Mouse (Mus musculus): Measurements from ENCODE around the gene Ifna16. TPM values are rescaled to one million over a fixed set of nuclear protein-coding genes. Genes with fewer than 3 reads are reported as not detected.

Gene Ifna16
- polyA plus RNA-seq, 1 experiment from 2014 or later = not detected

DNA sequence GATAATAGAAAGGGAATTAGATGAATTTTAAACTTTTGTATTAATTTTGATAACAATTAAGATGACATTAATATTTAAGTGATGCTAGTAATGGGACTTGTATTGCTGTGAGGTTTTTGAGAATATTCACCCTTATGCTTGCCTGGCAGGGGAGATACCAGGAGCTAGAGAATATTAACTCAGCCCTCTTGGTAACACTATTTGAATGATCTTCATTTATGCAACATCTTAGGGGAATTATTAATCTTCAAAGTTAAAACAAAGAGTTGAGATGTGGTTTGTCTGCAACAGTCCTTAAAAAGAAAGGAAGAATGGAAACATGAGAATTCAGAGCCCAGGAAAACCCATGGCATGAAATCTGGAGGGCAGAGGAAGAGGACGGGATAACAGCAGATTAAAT is 22.6 kb upstream of the Ifna16 start:
- Histone ChIP-seq H3K4me1 (ENCODE audit: control insufficient read depth, insufficient read depth, low read length) (no peaks in the 10 kb centered on the region), H3K27me3 (ENCODE audit: control insufficient read depth, insufficient read depth, low read length) (no peaks in the 10 kb centered on the region), H3K4me2 (ENCODE audit: low read depth) (no peak overlapping the region), H3K27ac (ENCODE audit: low read depth, low read length) (no peak overlapping the region), H3K9me3 (ENCODE audit: control insufficient read depth, low read length) (no peaks in the 10 kb centered on the region), H3K36me3 (ENCODE audit: control insufficient read depth, insufficient read depth, low read length) (no peaks in the 10 kb centered on the region), H3K9ac (ENCODE audit: low read length) (no peak overlapping the region), H3K4me3 (ENCODE audit: low read depth, low read length) (no peak overlapping the region)
- no peak for ATAC-seq (ENCODE audit: insufficient read depth, low FRiP score, low TSS enrichment)
- WGBS = 86% methylated on average over 1 of the region's 1 CpGs
- DNase-seq (ENCODE audit: low spot score) = no peak

DNA sequence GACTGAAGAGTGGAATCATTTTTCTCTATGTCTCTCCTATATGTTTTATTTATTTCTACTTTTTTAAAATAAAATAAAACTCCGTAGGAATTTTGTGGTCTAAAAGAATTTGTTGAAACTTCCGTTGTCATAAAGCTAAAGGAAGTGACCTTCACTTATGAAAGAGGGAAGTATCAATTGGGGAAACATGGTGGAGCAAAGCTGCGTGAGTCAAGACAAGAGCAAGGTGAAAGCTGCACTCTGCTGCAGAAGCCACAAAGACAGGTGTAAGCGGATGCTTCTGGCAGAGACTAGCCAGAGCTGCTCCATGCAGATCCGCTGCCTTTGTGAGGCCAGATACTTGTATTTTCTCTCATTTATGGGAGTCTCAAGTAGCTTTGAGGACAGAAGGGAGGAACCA is 22.1 kb upstream of the Ifna16 start:
- no peaks in the 10 kb centered on the region for H3K36me3 ChIP-seq (ENCODE audit: control insufficient read depth, insufficient read depth, low read length)
- H3K27me3 ChIP-seq (ENCODE audit: control insufficient read depth, insufficient read depth, low read length) = no peaks in the 10 kb centered on the region
- no peak for DNase-seq (ENCODE audit: low spot score)
- H3K9ac ChIP-seq (ENCODE audit: low read length) = no peak overlapping the region
- H3K4me1 ChIP-seq (ENCODE audit: control insufficient read depth, insufficient read depth, low read length) = no peaks in the 10 kb centered on the region
- no peaks in the 10 kb centered on the region for H3K9me3 ChIP-seq (ENCODE audit: control insufficient read depth, low read length)
- no peak overlapping the region for H3K27ac ChIP-seq (ENCODE audit: low read depth, low read length)
- no peak overlapping the region for H3K4me2 ChIP-seq (ENCODE audit: low read depth)
- no peak overlapping the region for H3K4me3 ChIP-seq (ENCODE audit: low read depth, low read length)
- no peak for ATAC-seq (ENCODE audit: insufficient read depth, low FRiP score, low TSS enrichment)
- 85% methylated on average over 5 of the region's 5 CpGs for WGBS

DNA sequence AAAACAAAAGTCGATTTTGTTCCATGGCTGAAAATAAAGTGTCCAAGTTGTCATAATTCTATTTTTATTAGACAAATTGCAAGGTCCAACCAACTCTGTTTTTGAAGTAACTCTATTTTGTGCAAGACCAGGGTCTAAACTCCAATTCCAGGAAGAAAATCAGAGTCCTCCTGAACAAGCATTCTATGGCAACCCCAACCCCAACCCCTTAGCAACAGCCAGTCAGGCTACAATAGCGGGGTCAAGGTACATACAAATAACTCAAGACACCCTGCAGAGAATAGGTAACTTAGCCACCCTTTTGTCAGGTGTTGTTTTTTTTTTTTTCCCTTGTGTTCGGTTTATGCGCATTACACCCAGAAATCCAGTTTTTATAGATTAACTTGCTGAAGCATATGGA is 21.0 kb upstream of the Ifna16 start:
- H3K36me3 ChIP-seq (ENCODE audit: control insufficient read depth, insufficient read depth, low read length) = no peaks in the 10 kb centered on the region
- H3K9me3 ChIP-seq (ENCODE audit: control insufficient read depth, low read length) = no peaks in the 10 kb centered on the region
- 81% methylated on average over 4 of the region's 4 CpGs for WGBS
- H3K4me1 ChIP-seq (ENCODE audit: control insufficient read depth, insufficient read depth, low read length) = no peaks in the 10 kb centered on the region
- ATAC-seq (ENCODE audit: insufficient read depth, low FRiP score, low TSS enrichment) (no peak), DNase-seq (ENCODE audit: low spot score) (no peak)
- no peak overlapping the region for H3K4me3 ChIP-seq (ENCODE audit: low read depth, low read length)
- H3K4me2 ChIP-seq (ENCODE audit: low read depth) = no peak overlapping the region
- no peak overlapping the region for H3K9ac ChIP-seq (ENCODE audit: low read length)
- no peaks in the 10 kb centered on the region for H3K27me3 ChIP-seq (ENCODE audit: control insufficient read depth, insufficient read depth, low read length)
- H3K27ac ChIP-seq (ENCODE audit: low read depth, low read length) = no peak overlapping the region

DNA sequence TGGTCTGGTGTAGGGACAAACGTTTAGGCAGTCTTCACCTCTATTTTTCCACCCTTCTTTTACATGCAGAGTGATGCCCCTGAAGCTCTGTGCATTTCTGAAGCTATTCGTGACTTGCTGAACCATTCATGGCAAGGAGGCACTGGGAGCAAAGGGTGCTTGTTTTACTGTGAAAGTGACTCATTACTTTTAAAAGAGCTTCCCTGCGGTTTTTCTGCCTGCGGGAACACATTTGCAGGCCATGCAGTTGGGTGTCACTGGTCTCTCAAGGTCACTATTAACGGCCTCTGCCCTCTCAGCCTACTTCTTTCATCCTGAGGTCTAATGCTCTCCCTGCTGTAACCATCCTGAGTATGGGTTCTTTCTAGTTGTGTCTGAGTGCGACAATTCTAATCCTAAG is 20.4 kb upstream of the Ifna16 start:
- H3K9ac ChIP-seq (ENCODE audit: low read length) = no peak overlapping the region
- no peak for ATAC-seq (ENCODE audit: insufficient read depth, low FRiP score, low TSS enrichment)
- no peak overlapping the region for H3K4me3 ChIP-seq (ENCODE audit: low read depth, low read length)
- no peaks in the 10 kb centered on the region for H3K27me3 ChIP-seq (ENCODE audit: control insufficient read depth, insufficient read depth, low read length)
- H3K36me3 ChIP-seq (ENCODE audit: control insufficient read depth, insufficient read depth, low read length) = no peaks in the 10 kb centered on the region
- DNase-seq (ENCODE audit: low spot score) = no peak
- H3K9me3 ChIP-seq (ENCODE audit: control insufficient read depth, low read length) = no peaks in the 10 kb centered on the region
- H3K4me1 ChIP-seq (ENCODE audit: control insufficient read depth, insufficient read depth, low read length) = no peaks in the 10 kb centered on the region
- H3K4me2 ChIP-seq (ENCODE audit: low read depth) = no peak overlapping the region
- H3K27ac ChIP-seq (ENCODE audit: low read depth, low read length) = no peak overlapping the region
- WGBS = 53% methylated on average over 6 of the region's 6 CpGs

DNA sequence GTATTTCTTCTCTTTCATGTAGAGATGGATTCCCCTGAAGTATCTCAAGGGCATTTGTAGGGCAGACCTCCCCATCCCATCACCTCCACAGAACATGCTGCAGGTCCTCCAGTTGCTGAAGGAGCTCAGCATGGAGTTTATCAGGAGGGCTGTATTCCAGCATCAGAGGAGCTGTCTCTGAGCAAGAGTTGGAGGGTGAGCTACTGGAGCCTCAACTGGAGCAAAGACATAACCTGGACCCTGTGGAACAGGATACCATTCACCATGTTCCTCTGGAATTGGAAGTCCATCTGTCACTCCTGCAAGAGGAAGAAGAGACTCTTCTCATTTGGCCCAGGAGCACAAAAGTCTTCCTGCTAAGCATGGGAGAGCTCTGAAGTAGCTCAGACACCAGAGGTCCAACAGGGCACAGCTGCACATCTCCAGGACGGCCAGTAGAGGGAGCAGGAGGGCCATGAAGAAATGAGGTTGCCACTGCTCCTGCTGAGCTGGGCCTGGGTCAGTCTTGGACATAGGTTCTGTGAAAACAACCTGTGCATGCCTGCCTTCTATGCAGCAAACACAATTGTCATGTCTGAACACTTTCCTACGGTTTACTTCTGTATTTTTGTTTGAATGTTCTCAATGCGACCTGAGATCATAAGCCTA is 19.6 kb upstream of the Ifna16 start:
- Histone ChIP-seq H3K9ac (ENCODE audit: low read length) (no peak overlapping the region), H3K4me1 (ENCODE audit: control insufficient read depth, insufficient read depth, low read length) (no peaks in the 10 kb centered on the region), H3K27me3 (ENCODE audit: control insufficient read depth, insufficient read depth, low read length) (no peaks in the 10 kb centered on the region), H3K4me2 (ENCODE audit: low read depth) (no peak overlapping the region), H3K27ac (ENCODE audit: low read depth, low read length) (no peak overlapping the region), H3K4me3 (ENCODE audit: low read depth, low read length) (no peak overlapping the region), H3K36me3 (ENCODE audit: control insufficient read depth, insufficient read depth, low read length) (no peaks in the 10 kb centered on the region), H3K9me3 (ENCODE audit: control insufficient read depth, low read length) (no peaks in the 10 kb centered on the region)
- 25% methylated on average over 3 of the region's 3 CpGs for WGBS
- DNase-seq (ENCODE audit: low spot score) (peak; percentile 76), ATAC-seq (ENCODE audit: insufficient read depth, low FRiP score, low TSS enrichment) (peak; percentile 71; the same call in 1 of the 2 replicates)

DNA sequence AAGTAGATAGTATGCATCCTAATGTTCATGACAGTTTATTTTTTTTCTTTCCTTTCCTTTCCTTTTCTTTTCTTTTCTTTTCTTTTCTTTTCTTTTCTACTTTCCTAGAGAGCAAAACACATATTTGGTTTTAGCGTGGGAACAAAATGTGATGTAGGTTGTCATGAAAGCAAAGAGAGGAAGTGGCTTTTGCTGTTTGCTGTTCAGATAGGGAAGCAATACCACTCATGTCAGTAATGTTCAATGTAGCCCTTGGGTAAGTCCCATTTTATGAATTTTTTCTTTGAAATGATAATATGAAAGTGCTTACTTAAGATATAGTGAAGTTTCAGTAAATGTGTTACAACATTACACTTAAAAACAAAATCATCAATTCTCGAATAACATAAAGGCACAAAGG is 16.7 kb upstream of the Ifna16 start:
- Histone ChIP-seq H3K9ac (ENCODE audit: low read length) (no peak overlapping the region), H3K27ac (ENCODE audit: low read depth, low read length) (no peak overlapping the region), H3K4me3 (ENCODE audit: low read depth, low read length) (no peak overlapping the region), H3K4me2 (ENCODE audit: low read depth) (no peak overlapping the region), H3K27me3 (ENCODE audit: control insufficient read depth, insufficient read depth, low read length) (no peaks in the 10 kb centered on the region), H3K9me3 (ENCODE audit: control insufficient read depth, low read length) (no peaks in the 10 kb centered on the region), H3K4me1 (ENCODE audit: control insufficient read depth, insufficient read depth, low read length) (no peaks in the 10 kb centered on the region), H3K36me3 (ENCODE audit: control insufficient read depth, insufficient read depth, low read length) (no peaks in the 10 kb centered on the region)
- WGBS = 90% methylated on average over 2 of the region's 2 CpGs
- DNase-seq (ENCODE audit: low spot score) (no peak), ATAC-seq (ENCODE audit: insufficient read depth, low FRiP score, low TSS enrichment) (no peak)

DNA sequence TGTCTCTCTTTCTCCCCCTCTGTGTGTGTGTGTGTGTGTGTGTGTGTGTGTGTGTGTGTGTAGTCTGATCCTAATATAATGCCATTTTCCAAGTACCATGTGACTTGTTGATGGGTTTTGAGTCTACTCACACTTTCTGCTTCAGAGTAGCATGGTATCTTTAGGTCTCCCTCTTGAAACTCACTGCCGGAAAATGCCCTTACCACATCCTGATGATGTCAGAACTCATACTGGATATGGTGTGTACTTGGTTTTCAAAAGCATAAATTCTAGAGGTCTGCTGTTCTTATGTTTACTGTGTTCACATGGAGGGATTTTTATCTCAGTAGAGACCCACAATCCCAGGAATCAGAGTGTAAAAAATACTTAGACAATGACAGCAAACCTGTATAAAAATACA is 15.8 kb upstream of the Ifna16 start:
- Histone ChIP-seq H3K27ac (ENCODE audit: low read depth, low read length) (no peak overlapping the region), H3K4me1 (ENCODE audit: control insufficient read depth, insufficient read depth, low read length) (no peaks in the 10 kb centered on the region), H3K9me3 (ENCODE audit: control insufficient read depth, low read length) (no peaks in the 10 kb centered on the region), H3K4me3 (ENCODE audit: low read depth, low read length) (no peak overlapping the region), H3K9ac (ENCODE audit: low read length) (no peak overlapping the region), H3K36me3 (ENCODE audit: control insufficient read depth, insufficient read depth, low read length) (no peaks in the 10 kb centered on the region), H3K4me2 (ENCODE audit: low read depth) (no peak overlapping the region), H3K27me3 (ENCODE audit: control insufficient read depth, insufficient read depth, low read length) (no peaks in the 10 kb centered on the region)
- ATAC-seq (ENCODE audit: insufficient read depth, low FRiP score, low TSS enrichment) = no peak
- no peak for DNase-seq (ENCODE audit: low spot score)
- 86% methylated on average over 1 of the region's 1 CpGs for WGBS

DNA sequence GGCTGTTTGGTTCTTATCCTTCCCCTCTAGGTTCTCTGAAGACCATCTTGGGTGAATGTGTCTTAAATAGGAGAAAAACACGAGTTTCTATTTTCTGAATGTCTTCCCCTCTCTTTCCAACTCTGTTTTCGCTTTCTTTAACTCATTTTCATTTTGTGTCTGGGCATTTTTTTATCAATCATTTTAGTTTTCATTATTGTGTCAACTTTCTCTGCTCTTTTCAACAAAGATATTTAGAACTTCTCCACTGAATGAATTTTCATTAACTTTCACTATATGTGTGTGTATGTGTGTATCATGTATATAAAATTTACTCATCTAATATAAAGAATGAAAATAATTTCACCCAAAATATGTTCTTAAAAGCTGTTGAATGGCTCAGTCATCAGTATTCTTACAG is 14.5 kb upstream of the Ifna16 start, which contains the start of gene Ifnab:
Ifnab (minus strand) TSS at position 101 of the 400 bp plus-strand sequence.
- H3K4me2 ChIP-seq (ENCODE audit: low read depth) = no peak within 1 kb of the TSS
- H3K27ac ChIP-seq (ENCODE audit: low read depth, low read length) = no peak within 1 kb of the TSS
- ATAC-seq (ENCODE audit: insufficient read depth, low FRiP score, low TSS enrichment) = no peak
- no peak within 1 kb of the TSS for H3K9ac ChIP-seq (ENCODE audit: low read length)
- WGBS = 66% methylated on average over 2 of the region's 2 CpGs
- no peaks in the 10 kb centered on the region for H3K36me3 ChIP-seq (ENCODE audit: control insufficient read depth, insufficient read depth, low read length)
- H3K4me1 ChIP-seq (ENCODE audit: control insufficient read depth, insufficient read depth, low read length) = no peaks in the 10 kb centered on the region
- no peaks in the 10 kb centered on the region for H3K27me3 ChIP-seq (ENCODE audit: control insufficient read depth, insufficient read depth, low read length)
- DNase-seq (ENCODE audit: low spot score) = no peak
- H3K4me3 ChIP-seq (ENCODE audit: low read depth, low read length) = no peak within 1 kb of the TSS
- H3K9me3 ChIP-seq (ENCODE audit: control insufficient read depth, low read length) = no peaks in the 10 kb centered on the region

DNA sequence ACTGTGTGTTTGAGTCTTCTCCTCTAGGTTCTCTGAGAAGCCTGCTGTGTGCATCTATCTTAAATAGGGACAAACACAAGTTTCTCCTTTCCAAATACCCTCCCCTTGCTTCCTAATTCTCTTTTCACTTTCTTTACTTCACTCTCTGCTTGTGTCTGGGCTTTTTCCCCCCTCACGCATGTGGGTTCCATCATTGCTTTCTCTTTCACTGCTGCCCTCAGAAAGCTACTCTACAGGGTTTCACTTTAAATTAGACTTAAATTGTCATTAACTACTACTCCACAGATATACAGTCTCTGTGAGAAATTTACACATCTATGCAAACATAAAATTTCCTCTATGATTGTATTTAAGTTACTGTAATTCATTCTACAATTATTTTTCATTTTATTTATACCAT is 7.1 kb upstream of the Ifna16 start, which contains the start of gene Ifna2:
Ifna2 (minus strand) TSS at position 101 of the 400 bp plus-strand sequence.
- Histone ChIP-seq H3K27ac (ENCODE audit: low read depth, low read length) (no peak within 1 kb of the TSS), H3K9ac (ENCODE audit: low read length) (no peak within 1 kb of the TSS), H3K4me2 (ENCODE audit: low read depth) (no peak within 1 kb of the TSS), H3K4me1 (ENCODE audit: control insufficient read depth, insufficient read depth, low read length) (no peaks in the 10 kb centered on the region), H3K9me3 (ENCODE audit: control insufficient read depth, low read length) (no peaks in the 10 kb centered on the region), H3K36me3 (ENCODE audit: control insufficient read depth, insufficient read depth, low read length) (no peaks in the 10 kb centered on the region), H3K4me3 (ENCODE audit: low read depth, low read length) (no peak within 1 kb of the TSS), H3K27me3 (ENCODE audit: control insufficient read depth, insufficient read depth, low read length) (no peaks in the 10 kb centered on the region)
- DNase-seq (ENCODE audit: low spot score) (no peak), ATAC-seq (ENCODE audit: insufficient read depth, low FRiP score, low TSS enrichment) (no peak)
- WGBS = 96% methylated on average over 1 of the region's 1 CpGs
